Mouse (Mus musculus): ENCODE results near the gene 4930523C07Rik. TPM values are rescaled to one million over a fixed set of nuclear protein-coding genes. Genes with fewer than 3 reads are reported as not detected.

Gene 4930523C07Rik
- total RNA-seq, 1 experiment from 2014 or later = 23.5 TPM

- no peak for ATAC-seq (replicated peaks in 1 of 2; ENCODE audit: insufficient read depth in 1 of 2, low FRiP score in 2 of 2, low TSS enrichment in 1 of 2, low read depth in 1 of 2, poor library complexity in 2 of 2, severe bottlenecking in 2 of 2)
These were observed 20.5 kb downstream of the 4930523C07Rik start for GRCm38 (mm10) chr1:160064547-160065144.

GRCm38 (mm10) chr1:160078882-160079661, 34.9 kb downstream of the 4930523C07Rik start:
- ATAC-seq (replicated peaks in 1 of 2; ENCODE audit: insufficient read depth in 1 of 2, low FRiP score in 2 of 2, low TSS enrichment in 1 of 2, low read depth in 1 of 2, poor library complexity in 2 of 2, severe bottlenecking in 2 of 2) = peak; percentile 80 to 87

- ATAC-seq (replicated peaks in 1 of 2; ENCODE audit: insufficient read depth in 1 of 2, low FRiP score in 2 of 2, low TSS enrichment in 1 of 2, low read depth in 1 of 2, poor library complexity in 2 of 2, severe bottlenecking in 2 of 2) = peak; percentile 67 to 73
These were observed 36.7 kb downstream of the 4930523C07Rik start for GRCm38 (mm10) chr1:160080800-160081436.

- no peak for ATAC-seq (replicated peaks in 1 of 2; ENCODE audit: insufficient read depth in 1 of 2, low FRiP score in 2 of 2, low TSS enrichment in 1 of 2, low read depth in 1 of 2, poor library complexity in 2 of 2, severe bottlenecking in 2 of 2)
These were observed 38.5 kb downstream of the 4930523C07Rik start for GRCm38 (mm10) chr1:160082647-160083046.

GRCm38 (mm10) chr1:160084239-160084638, 40.1 kb downstream of the 4930523C07Rik start:
- ATAC-seq (replicated peaks in 1 of 2; ENCODE audit: insufficient read depth in 1 of 2, low FRiP score in 2 of 2, low TSS enrichment in 1 of 2, low read depth in 1 of 2, poor library complexity in 2 of 2, severe bottlenecking in 2 of 2) = no peak

- ATAC-seq (replicated peaks in 1 of 2; ENCODE audit: insufficient read depth in 1 of 2, low FRiP score in 2 of 2, low TSS enrichment in 1 of 2, low read depth in 1 of 2, poor library complexity in 2 of 2, severe bottlenecking in 2 of 2) = no peak
These were observed 42.5 kb downstream of the 4930523C07Rik start for GRCm38 (mm10) chr1:160086651-160087050.

- no peak for ATAC-seq (replicated peaks in 1 of 2; ENCODE audit: insufficient read depth in 1 of 2, low FRiP score in 2 of 2, low TSS enrichment in 1 of 2, low read depth in 1 of 2, poor library complexity in 2 of 2, severe bottlenecking in 2 of 2)
These were observed 55.6 kb downstream of the 4930523C07Rik start for GRCm38 (mm10) chr1:160099659-160100302.

GRCm38 (mm10) chr1:160100996-160101395, 56.8 kb downstream of the 4930523C07Rik start:
- ATAC-seq (replicated peaks in 1 of 2; ENCODE audit: insufficient read depth in 1 of 2, low FRiP score in 2 of 2, low TSS enrichment in 1 of 2, low read depth in 1 of 2, poor library complexity in 2 of 2, severe bottlenecking in 2 of 2) = no peak

GRCm38 (mm10) chr1:160105426-160105825, 61.2 kb downstream of the 4930523C07Rik start:
- no peak for ATAC-seq (replicated peaks in 1 of 2; ENCODE audit: insufficient read depth in 1 of 2, low FRiP score in 2 of 2, low TSS enrichment in 1 of 2, low read depth in 1 of 2, poor library complexity in 2 of 2, severe bottlenecking in 2 of 2)

- no peak for ATAC-seq (replicated peaks in 1 of 2; ENCODE audit: insufficient read depth in 1 of 2, low FRiP score in 2 of 2, low TSS enrichment in 1 of 2, low read depth in 1 of 2, poor library complexity in 2 of 2, severe bottlenecking in 2 of 2)
These were observed 64.4 kb downstream of the 4930523C07Rik start for GRCm38 (mm10) chr1:160108604-160109003.

- no peak for ATAC-seq (replicated peaks in 1 of 2; ENCODE audit: insufficient read depth in 1 of 2, low FRiP score in 2 of 2, low TSS enrichment in 1 of 2, low read depth in 1 of 2, poor library complexity in 2 of 2, severe bottlenecking in 2 of 2)
These were observed 79.8 kb downstream of the 4930523C07Rik start for GRCm38 (mm10) chr1:160123957-160124356.

Other genes with a start within 250 kb of the 4930523C07Rik start
- not detected in 2 replicates for gene Tnn, start 109.2 kb downstream of the 4930523C07Rik start, total RNA-seq (2017)
- 70.0 and 135 TPM in 2 replicates for gene Mrps14, start 150.8 kb downstream of the 4930523C07Rik start, total RNA-seq (2017)
- gene Cacybp, start 168.5 kb downstream of the 4930523C07Rik start, total RNA-seq (2017) = 170 and 204 TPM in 2 replicates